Mouse (Mus musculus) heart, embryonic 11.5 days (tissue): ENCODE results near the gene Sp8. TPM values are rescaled to one million over a fixed set of nuclear protein-coding genes. Genes with fewer than 3 reads are reported as not detected.
A peak's percentile ranks its signal among the peaks of the same experiment; 100 is the strongest.

Experiments used
- ATAC-seq: fragments of 200-750 bp; cut with Nextera tagmentation; replicated peaks from 2 replicates; pipeline ENCODE4 v1.8.0; 2017; ENCODE audit warnings: moderate library complexity; ENCODE audit not compliant: insufficient number of reproducible peaks, low FRiP score, low TSS enrichment
- H3K27ac ChIP-seq: fragments of 300-500 bp; sonication (generic); 2 replicates; pipeline ENCODE4 v1.5.1; 2014; ENCODE audit warnings: mild to moderate bottlenecking, low read depth, low read length
- H3K27me3 ChIP-seq: fragments of 300-500 bp; sonication (generic); 2 replicates; pipeline ENCODE4 v1.6.1; 2014; ENCODE audit warnings: mild to moderate bottlenecking, low read length, mixed read lengths; ENCODE audit not compliant: control insufficient read depth, insufficient read depth
- H3K36me3 ChIP-seq: fragments of 300-500 bp; sonication (generic); 2 replicates; pipeline ENCODE4 v1.6.1; 2014; ENCODE audit warnings: mild to moderate bottlenecking, low read length, moderate library complexity, mixed read lengths; ENCODE audit not compliant: control insufficient read depth, insufficient read depth
- H3K4me1 ChIP-seq: fragments of 300-500 bp; sonication (generic); 2 replicates; pipeline ENCODE4 v1.6.1; 2014; ENCODE audit warnings: low read length; ENCODE audit not compliant: control insufficient read depth, insufficient read depth
- H3K4me2 ChIP-seq: fragments of 300-500 bp; sonication (generic); 2 replicates; pipeline ENCODE4 v1.6.1; 2014; ENCODE audit warnings: mild to moderate bottlenecking, moderate library complexity
- H3K4me3 ChIP-seq: fragments of 300-500 bp; sonication (generic); 2 replicates; pipeline ENCODE4 v1.5.1; 2014; ENCODE audit warnings: low read depth, low read length
- H3K9ac ChIP-seq: fragments of 300-500 bp; sonication (generic); 2 replicates; pipeline ENCODE4 v1.6.1; 2014; ENCODE audit warnings: mild to moderate bottlenecking, low read depth, low read length, moderate library complexity
- H3K9me3 ChIP-seq: fragments of 300-500 bp; sonication (generic); replicated peaks from 2 replicates; pipeline ENCODE4 v1.6.1; 2016; ENCODE audit warnings: low read length; ENCODE audit not compliant: control insufficient read depth
- WGBS: fragments of 180-500 bp; shearing (Covaris S2); extraction: QIAGEN DNeasy Blood & Tissue Kit; methylation state at CpG from one replicate; pipeline ENCODE4 v1.1.7; 2014; ENCODE audit not compliant: insufficient replicate concordance; 5-methylcytosine and 5-hydroxymethylcytosine counted together
- polyA plus RNA-seq: library from polyadenylated mRNA; unstranded; fragments of >200 nt; fragmentation: Nextera tagmentation; extraction: Ambion mirVana; gene quantifications from 2 replicates; pipeline ENCODE4 v1.2.1, GENCODE M21; 2014

Sp8 gene
- polyA plus RNA-seq = 0.07 and 0.14 TPM in 2 replicates

GRCm38 (mm10) chr12:118846221-118846620 lies at the start of gene Sp8:
TSS of gene Sp8 (plus strand) at chr12:118846329.
- H3K27me3 ChIP-seq = peaks cover 79% of the 10 kb centered on the region
- H3K36me3 ChIP-seq = no peaks in the 10 kb centered on the region
- peak within 1 kb of the TSS; percentile 84 for H3K4me2 ChIP-seq
- no peak within 1 kb of the TSS for H3K27ac ChIP-seq
- peak within 1 kb of the TSS; percentile 55 for H3K4me3 ChIP-seq
- no peak for ATAC-seq
- WGBS = 0% methylated on average over 6 of the region's 6 CpGs
- H3K4me1 ChIP-seq = peaks cover 15% of the 10 kb centered on the region; the same call in 1 of the 2 replicates
- no peaks in the 10 kb centered on the region for H3K9me3 ChIP-seq
- H3K9ac ChIP-seq = no peak within 1 kb of the TSS

DNA sequence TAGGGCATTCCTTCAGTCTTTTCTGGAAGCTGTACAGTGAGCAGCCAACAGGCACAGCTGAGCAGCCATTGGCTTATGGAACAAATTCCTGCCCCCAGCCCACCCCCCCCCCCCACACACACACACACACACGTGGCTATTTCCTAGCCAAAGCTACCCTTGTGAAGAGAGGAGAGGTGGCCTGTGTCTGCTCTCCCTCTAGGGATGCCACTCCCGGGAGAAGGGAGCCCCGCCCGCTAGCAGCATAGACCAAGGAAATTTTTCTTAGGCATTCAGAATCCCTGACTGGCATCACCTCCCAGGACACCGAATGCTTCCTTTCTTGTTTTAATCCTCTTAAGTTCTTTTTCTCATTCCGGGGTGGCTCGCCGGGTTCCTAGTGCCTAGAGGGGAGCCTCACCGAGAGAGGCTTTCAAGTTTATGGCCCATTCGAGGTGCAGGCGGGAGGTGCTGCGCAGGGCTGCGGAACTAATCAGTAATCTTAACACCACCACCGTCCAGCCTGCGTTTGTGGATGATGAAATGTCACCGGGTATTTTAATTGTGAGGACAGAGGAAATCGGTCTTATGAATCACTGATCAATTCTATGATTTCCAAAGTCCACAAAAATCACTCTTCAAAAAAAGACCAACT lies 34.7 kb upstream of the Sp8 start:
- WGBS = 2% methylated on average over 17 of the region's 17 CpGs
- peak overlapping the region; percentile 27 for H3K4me3 ChIP-seq
- no peaks in the 10 kb centered on the region for H3K36me3 ChIP-seq
- no peak overlapping the region for H3K9ac ChIP-seq
- no peaks in the 10 kb centered on the region for H3K4me1 ChIP-seq
- ATAC-seq = peak; percentile 55; the same call in 1 of the 2 replicates
- H3K27me3 ChIP-seq = no peaks in the 10 kb centered on the region
- peak overlapping the region; percentile 58 for H3K4me2 ChIP-seq
- H3K9me3 ChIP-seq = no peaks in the 10 kb centered on the region
- no peak overlapping the region for H3K27ac ChIP-seq

- ATAC-seq = no peak
- Histone ChIP-seq H3K27ac (no peak overlapping the region), H3K9me3 (no peaks in the 10 kb centered on the region), H3K4me2 (no peak overlapping the region), H3K9ac (no peak overlapping the region), H3K4me3 (no peak overlapping the region), H3K27me3 (no peaks in the 10 kb centered on the region), H3K36me3 (no peaks in the 10 kb centered on the region), H3K4me1 (no peaks in the 10 kb centered on the region)
- WGBS = 68% methylated on average over 3 of the region's 3 CpGs
Observed at GRCm38 (mm10) chr12:118814561-118814960, 31.6 kb upstream of the Sp8 start.

GRCm38 (mm10) chr12:118816156-118816555 lies 30.0 kb upstream of the Sp8 start:
- no peak for ATAC-seq
- Histone ChIP-seq H3K36me3 (no peaks in the 10 kb centered on the region), H3K4me1 (no peaks in the 10 kb centered on the region)

DNA sequence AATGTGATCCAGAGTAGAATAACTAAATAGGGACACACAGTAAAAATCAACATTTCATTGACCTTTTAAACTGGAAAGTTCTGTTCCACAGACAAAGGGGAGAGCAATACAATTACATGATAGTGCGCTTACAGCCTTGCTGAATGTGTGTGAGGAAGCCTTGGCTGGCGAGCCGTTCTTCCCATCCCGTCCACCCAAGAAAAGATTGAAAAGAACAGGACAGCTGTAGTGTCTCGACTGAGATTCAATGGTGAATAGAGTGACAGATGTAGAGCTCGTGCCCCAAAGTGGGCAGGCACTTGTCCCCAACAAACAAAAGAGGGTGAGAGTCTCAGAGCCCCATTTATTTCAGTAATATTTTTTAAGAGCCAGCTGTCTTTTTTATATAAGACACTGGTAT lies 16.2 kb upstream of the Sp8 start:
- H3K27me3 ChIP-seq = no peaks in the 10 kb centered on the region

More at GRCm38 (mm10) chr12:118816156-118816555, 30.0 kb upstream of the Sp8 start:
- Histone ChIP-seq H3K9ac (no peak overlapping the region), H3K27me3 (no peaks in the 10 kb centered on the region), H3K9me3 (no peaks in the 10 kb centered on the region), H3K4me3 (no peak overlapping the region), H3K27ac (no peak overlapping the region), H3K4me2 (no peak overlapping the region)

DNA sequence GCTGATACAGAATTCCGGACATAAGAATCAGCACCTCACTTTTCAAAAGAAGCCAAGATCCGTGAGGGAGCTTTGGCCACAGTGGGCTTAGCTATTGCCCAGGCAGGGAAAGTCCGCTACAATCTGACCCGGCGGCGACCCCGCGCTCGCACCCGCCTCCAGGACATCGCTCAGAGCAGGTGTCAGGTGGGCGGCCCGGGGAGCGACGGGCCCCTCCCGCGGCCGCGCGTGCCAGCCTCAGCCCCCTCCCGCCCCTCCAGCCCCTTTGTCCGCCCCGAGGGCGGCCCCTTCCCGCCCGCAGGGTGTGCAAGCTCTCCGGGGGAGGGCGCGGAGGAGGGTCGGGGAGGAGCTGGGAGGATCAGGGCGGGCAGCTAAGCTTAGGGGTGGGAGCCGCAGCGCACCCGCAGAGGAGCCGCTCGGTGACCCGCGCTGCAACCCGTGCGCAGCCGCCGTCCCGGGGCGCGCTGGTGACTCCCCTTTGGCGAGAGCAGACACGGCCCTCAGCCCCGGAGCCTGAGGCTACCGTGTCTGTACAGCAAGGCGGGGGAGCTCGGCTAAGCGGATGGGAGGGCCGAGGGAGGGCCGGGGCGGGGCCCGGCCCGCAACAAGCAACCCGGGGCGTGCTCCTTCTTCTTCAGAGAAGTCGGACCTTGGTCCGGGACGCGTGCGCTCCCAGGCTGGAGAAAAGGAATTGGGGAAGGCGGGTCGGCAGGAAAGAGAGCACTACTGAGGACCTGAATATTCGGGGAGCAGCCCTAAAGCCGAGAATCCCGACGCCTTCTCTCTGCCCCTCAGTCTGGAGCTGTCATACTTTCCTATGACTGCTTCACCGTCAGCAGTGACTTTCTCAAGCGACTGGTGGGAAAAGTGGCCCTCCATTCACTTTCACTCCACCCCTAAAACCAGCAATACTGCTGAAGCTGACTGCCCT lies 9.5 kb upstream of the Sp8 start:
- H3K27ac ChIP-seq = no peak overlapping the region
- WGBS = under 1% methylated on average over 67 of the region's 72 CpGs
- H3K4me2 ChIP-seq = peak overlapping the region; percentile 90
- no peaks in the 10 kb centered on the region for H3K36me3 ChIP-seq
- H3K4me3 ChIP-seq = peak overlapping the region; percentile 61
- H3K27me3 ChIP-seq = peaks cover 45% of the 10 kb centered on the region
- peak overlapping the region; percentile 52 for H3K9ac ChIP-seq
- H3K9me3 ChIP-seq = no peaks in the 10 kb centered on the region
- H3K4me1 ChIP-seq = no peaks in the 10 kb centered on the region
- peak; percentile 83 for ATAC-seq

More for the DNA sequence above, 16.2 kb upstream of the Sp8 start:
- WGBS = 81% methylated on average over 6 of the region's 6 CpGs
- no peaks in the 10 kb centered on the region for H3K9me3 ChIP-seq
- H3K4me3 ChIP-seq = no peak overlapping the region
- no peaks in the 10 kb centered on the region for H3K36me3 ChIP-seq
- ATAC-seq = no peak
- H3K27ac ChIP-seq = no peak overlapping the region
- H3K4me1 ChIP-seq = no peaks in the 10 kb centered on the region
- no peak overlapping the region for H3K4me2 ChIP-seq
- H3K9ac ChIP-seq = no peak overlapping the region

GRCm38 (mm10) chr12:118837361-118837760 lies 8.8 kb upstream of the Sp8 start:
- Histone ChIP-seq H3K4me2 (peak overlapping the region; percentile 90), H3K27ac (no peak overlapping the region), H3K9ac (no peak overlapping the region), H3K4me3 (peak overlapping the region; percentile 61), H3K4me1 (no peaks in the 10 kb centered on the region), H3K27me3 (peaks cover 45% of the 10 kb centered on the region), H3K9me3 (no peaks in the 10 kb centered on the region), H3K36me3 (no peaks in the 10 kb centered on the region)
- WGBS = 2% methylated on average over 11 of the region's 11 CpGs
- no peak for ATAC-seq

GRCm38 (mm10) chr12:118838260-118838659 lies 7.9 kb upstream of the Sp8 start:
- 4% methylated on average over 2 of the region's 2 CpGs for WGBS
- H3K36me3 ChIP-seq = no peaks in the 10 kb centered on the region
- H3K27ac ChIP-seq = no peak overlapping the region
- H3K27me3 ChIP-seq = peaks cover 54% of the 10 kb centered on the region
- no peak for ATAC-seq
- 0 out of 2 replicates have a peak, but pooled peaks cover 3% of the 10 kb centered on the region for H3K4me1 ChIP-seq
- no peak overlapping the region for H3K4me2 ChIP-seq
- no peak overlapping the region for H3K4me3 ChIP-seq
- no peak overlapping the region for H3K9ac ChIP-seq
- no peaks in the 10 kb centered on the region for H3K9me3 ChIP-seq
